Mouse (Mus musculus) kidney, adult 2 months (tissue): ENCODE data around the gene Aip. TPM values are rescaled to one million over a fixed set of nuclear protein-coding genes. Genes with fewer than 3 reads are reported as not detected.

Experiments used
- DNase-seq: peaks from one replicate; pipeline ENCODE4 v3.0.0; 2021
- H3K27ac ChIP-seq: fragments of 200-500 bp; 2 replicates; pipeline ENCODE4 v1.5.1; 2012; ENCODE audit warnings: low read depth, low read length, control low read depth, inconsistent platforms; ENCODE audit not compliant: insufficient read depth
- H3K27me3 ChIP-seq: fragments of 200-500 bp; replicated peaks from 2 replicates; pipeline ENCODE4 v1.6.1; 2012; ENCODE audit warnings: mild to moderate bottlenecking, moderate library complexity, low read length, inconsistent platforms; ENCODE audit not compliant: control insufficient read depth, insufficient read depth
- H3K36me3 ChIP-seq: fragments of 200-500 bp; 2 replicates; pipeline ENCODE4 v1.6.1; 2012; ENCODE audit warnings: mild to moderate bottlenecking, moderate library complexity, low read length, inconsistent platforms; ENCODE audit not compliant: control insufficient read depth, insufficient read depth
- H3K4me1 ChIP-seq: fragments of 200-500 bp; 2 replicates; pipeline ENCODE4 v1.6.1; 2011; ENCODE audit warnings: low read length; ENCODE audit not compliant: control insufficient read depth, insufficient read depth
- H3K4me3 ChIP-seq: fragments of 200-500 bp; 2 replicates; pipeline ENCODE4 v1.5.1; 2011; ENCODE audit warnings: mild to moderate bottlenecking, low read depth, low read length, control low read depth; ENCODE audit not compliant: insufficient read depth
- CTCF ChIP-seq: fragments of 200-500 bp; conservative IDR thresholded peaks from 2 replicates; pipeline ENCODE4 v1.5.1; 2011; ENCODE audit warnings: low read depth, mild to moderate bottlenecking, control low read depth, low read length, moderate library complexity, mixed read lengths; ENCODE audit not compliant: insufficient read depth, insufficient read length
- POLR2A ChIP-seq: fragments of 200-500 bp; IDR thresholded peaks from one replicate; pipeline ENCODE4 v1.6.1; 2011; ENCODE audit warnings: low read depth, low read length, control low read depth
- WGBS: fragments of 180-500 bp; shearing (Covaris S2); methylation state at CpG from one replicate; pipeline ENCODE4 v1.1.7; 2018; 5-methylcytosine and 5-hydroxymethylcytosine counted together
- polyA plus RNA-seq: library from polyadenylated mRNA; depleted of rRNA; stranded (reverse); fragments of >200 nt; gene quantifications from 2 replicates; pipeline ENCODE4 v1.2.3, GENCODE M21; 2012; rRNA removed

Gene Aip
- polyA plus RNA-seq, result 80.5 and 96.2 TPM in 2 replicates

DNA sequence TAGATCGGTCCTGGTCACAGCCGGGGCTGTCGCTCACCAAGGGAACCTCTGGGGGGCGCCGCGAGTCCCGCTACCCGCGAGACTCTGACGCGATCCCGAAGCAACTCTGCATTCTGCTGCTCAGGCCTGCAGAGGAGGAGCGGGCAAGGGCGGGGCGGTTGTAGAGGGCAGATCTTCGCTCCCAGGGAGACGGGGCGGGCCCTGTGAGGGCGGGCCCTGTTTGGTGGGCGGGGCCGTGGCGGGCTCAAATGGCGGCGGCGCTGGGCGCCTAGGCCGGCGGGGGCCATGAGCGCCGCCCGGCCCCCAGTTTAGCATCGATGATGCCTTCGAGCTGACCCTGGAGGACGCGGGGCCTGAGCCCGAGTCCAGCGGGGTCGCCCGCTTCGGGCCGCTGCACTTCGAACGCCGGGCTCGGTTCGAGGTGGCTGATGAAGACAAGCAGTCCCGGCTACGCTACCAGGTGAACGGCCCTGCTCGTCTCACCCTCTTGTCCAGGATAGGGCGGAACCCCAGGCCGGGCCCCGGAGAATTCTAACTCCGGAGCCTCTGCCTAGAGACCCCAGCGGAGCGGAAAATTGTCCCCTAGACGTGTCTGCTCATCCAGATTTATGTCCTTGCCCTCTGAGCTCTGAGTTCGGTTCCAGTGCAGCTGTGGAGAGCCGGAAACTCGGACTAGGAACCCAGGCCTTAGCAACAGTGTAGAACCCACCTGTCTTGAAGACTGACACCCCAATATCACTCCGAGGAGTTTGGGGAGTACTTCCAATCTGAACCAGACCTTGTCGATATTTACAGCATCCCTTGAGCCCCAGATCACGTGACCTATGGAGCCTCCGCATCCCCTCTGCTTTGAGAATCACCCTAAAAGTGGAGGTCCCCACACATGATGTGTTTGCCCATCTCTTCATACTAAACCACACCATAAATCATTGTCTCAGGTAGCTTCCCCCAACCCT, at the start of gene Aip:
Aip (minus strand) TSS at position 118 of the 956 bp plus-strand sequence.
- Histone ChIP-seq H3K4me3 (peak within 1 kb of the TSS; percentile 82), H3K4me1 (peaks cover 6% of the 10 kb centered on the region; the same call in 1 of the 2 replicates), H3K27me3 (no peaks in the 10 kb centered on the region), H3K36me3 (no peaks in the 10 kb centered on the region; the same call in 1 of the 2 replicates), H3K27ac (peak within 1 kb of the TSS; percentile 24; the same call in 1 of the 2 replicates)
- 1% methylated on average over 62 of the region's 64 CpGs for WGBS
- peak; percentile 99 for DNase-seq
- TF ChIP-seq CTCF, result peak; percentile 64
- no peak for TF ChIP-seq POLR2A

GRCm38 (mm10) chr19:4172925-4173324, 47.3 kb upstream of the Aip start:
- peaks cover 5% of the 10 kb centered on the region; the same call in 1 of the 2 replicates for H3K4me1 ChIP-seq
- H3K4me3 ChIP-seq, result no peak overlapping the region
- no peak overlapping the region for H3K27ac ChIP-seq
- DNase-seq, result no peak
- no peaks in the 10 kb centered on the region for H3K36me3 ChIP-seq
- H3K27me3 ChIP-seq, result no peaks in the 10 kb centered on the region
- TF ChIP-seq POLR2A (no peak), CTCF (0 out of 2 replicates have a peak, but pooled peaks have one; percentile 10)
- WGBS, result 79% methylated on average over 11 of the region's 11 CpGs

DNA sequence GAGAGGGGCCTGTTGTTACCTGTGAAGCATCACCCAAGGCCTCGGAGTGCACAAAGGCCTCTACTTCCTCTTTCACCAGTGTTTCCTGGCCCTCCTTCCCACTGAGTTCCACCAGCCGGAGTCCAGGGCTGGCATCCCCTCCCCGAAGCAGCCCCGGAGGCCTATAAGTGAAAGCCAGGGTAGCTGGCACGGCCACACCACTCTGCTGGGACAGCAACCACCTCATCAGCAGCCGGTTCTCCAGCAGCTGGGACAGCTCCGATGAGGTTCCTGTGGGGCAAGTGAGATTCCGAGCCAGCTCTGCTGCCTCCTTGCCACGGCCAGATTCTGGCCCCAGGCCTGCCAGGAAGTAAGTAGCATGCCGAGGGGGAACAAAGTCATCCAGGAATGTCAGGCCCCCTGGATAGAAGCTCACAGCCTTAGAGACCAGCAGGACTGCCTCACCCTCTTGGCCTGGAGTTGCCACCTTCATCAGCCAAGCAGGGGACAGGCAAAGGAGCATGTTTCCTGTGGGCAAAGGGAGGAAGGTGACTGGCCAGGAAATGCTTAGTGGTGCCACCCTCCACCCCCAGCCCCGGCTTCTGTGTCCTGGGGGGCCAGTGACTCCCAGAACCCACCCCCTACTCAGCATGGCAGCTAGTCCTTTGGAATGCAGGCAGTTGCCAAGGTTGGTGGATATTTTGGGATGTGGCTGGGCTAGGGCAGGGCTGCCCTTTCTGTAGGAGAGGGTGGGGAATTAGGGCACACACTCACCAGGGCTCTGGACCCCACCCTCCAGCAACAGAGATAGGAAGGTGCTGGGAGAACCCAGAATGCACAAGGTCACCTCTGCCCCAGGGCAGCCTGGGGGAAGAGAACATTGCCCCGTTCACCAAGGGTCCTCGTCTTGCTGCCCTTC, 46.0 kb upstream of the Aip start:
- H3K27me3 ChIP-seq, result no peaks in the 10 kb centered on the region
- WGBS, result 53% methylated on average over 13 of the region's 13 CpGs
- peak overlapping the region; percentile 48 for H3K27ac ChIP-seq
- TF ChIP-seq CTCF (no peak), POLR2A (no peak)
- peaks cover 5% of the 10 kb centered on the region; the same call in 1 of the 2 replicates for H3K4me1 ChIP-seq
- no peaks in the 10 kb centered on the region for H3K36me3 ChIP-seq
- no peak for DNase-seq
- H3K4me3 ChIP-seq, result no peak overlapping the region

GRCm38 (mm10) chr19:4170723-4171392, 45.2 kb upstream of the Aip start:
- TF ChIP-seq CTCF, result no peak
- TF ChIP-seq POLR2A, result no peak
- no peak for DNase-seq
- no peaks in the 10 kb centered on the region for H3K27me3 ChIP-seq
- no peak overlapping the region for H3K4me3 ChIP-seq
- H3K36me3 ChIP-seq, result no peaks in the 10 kb centered on the region
- 90% methylated on average over 10 of the region's 10 CpGs for WGBS
- H3K4me1 ChIP-seq, result peaks cover 5% of the 10 kb centered on the region; the same call in 1 of the 2 replicates
- no peak overlapping the region for H3K27ac ChIP-seq

DNA sequence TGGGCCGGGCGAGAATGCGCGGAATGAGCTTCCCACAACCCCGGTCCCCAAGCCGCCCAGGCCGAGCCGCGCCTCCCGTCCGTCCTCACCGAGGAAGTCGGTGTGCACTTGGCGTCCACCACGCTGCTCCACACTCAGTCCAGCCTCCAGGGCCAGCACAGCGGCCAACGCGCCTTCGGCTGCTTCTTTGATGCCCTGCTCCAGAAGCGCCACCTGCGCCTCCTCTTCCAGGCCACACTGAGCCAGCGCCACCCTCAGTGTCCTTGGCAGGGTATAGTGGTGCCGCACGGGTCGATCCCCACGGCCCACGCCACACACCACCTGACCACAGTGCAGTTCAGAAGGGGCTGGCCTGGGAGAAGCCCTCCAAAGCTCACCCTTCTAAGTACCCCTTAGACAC, 44.2 kb upstream of the Aip start:
- H3K27me3 ChIP-seq, result no peaks in the 10 kb centered on the region
- no peak for DNase-seq
- no peaks in the 10 kb centered on the region for H3K36me3 ChIP-seq
- WGBS, result 4% methylated on average over 27 of the region's 27 CpGs
- no peak for TF ChIP-seq POLR2A
- peak overlapping the region; percentile 87 for H3K27ac ChIP-seq
- H3K4me3 ChIP-seq, result peak overlapping the region; percentile 62
- H3K4me1 ChIP-seq, result peaks cover 5% of the 10 kb centered on the region; the same call in 1 of the 2 replicates

GRCm38 (mm10) chr19:4169378-4169784, 43.7 kb upstream of the Aip start:
- peak overlapping the region; percentile 87 for H3K27ac ChIP-seq
- H3K36me3 ChIP-seq, result no peaks in the 10 kb centered on the region
- peaks cover 5% of the 10 kb centered on the region; the same call in 1 of the 2 replicates for H3K4me1 ChIP-seq
- 1% methylated on average over 43 of the region's 43 CpGs for WGBS
- DNase-seq, result peak; percentile 100
- no peaks in the 10 kb centered on the region for H3K27me3 ChIP-seq
- peak; percentile 81 for TF ChIP-seq CTCF
- TF ChIP-seq POLR2A, result peak; percentile 67
- H3K4me3 ChIP-seq, result peak overlapping the region; percentile 62
